Mouse (Mus musculus) lung, postnatal 0 days (tissue): ENCODE measurements around the gene Zfpm1. TPM values are rescaled to one million over a fixed set of nuclear protein-coding genes. Genes with fewer than 3 reads are reported as not detected.

ENCODE experiments used
- ATAC-seq: fragments of 200-750 bp; cut with Nextera tagmentation; 2 replicates; pipeline ENCODE4 v1.8.0; 2017; ENCODE audit warnings: moderate library complexity
- DNase-seq: peaks from one replicate; pipeline ENCODE4 v3.0.0-alpha.2; 2016; ENCODE audit warnings: low spot score
- H3K27ac ChIP-seq: fragments of 300-500 bp; sonication (generic); 2 replicates; pipeline ENCODE4 v1.5.1; 2014; ENCODE audit warnings: antibody characterized with exemption, mild to moderate bottlenecking, low read length, mixed read lengths
- H3K27me3 ChIP-seq: fragments of 300-500 bp; sonication (generic); replicated peaks from 2 replicates; pipeline ENCODE4 v1.6.1; 2014; ENCODE audit warnings: low read length, mixed read lengths; ENCODE audit not compliant: insufficient read depth
- H3K36me3 ChIP-seq: fragments of 300-500 bp; sonication (generic); 2 replicates; pipeline ENCODE4 v1.6.1; 2014; ENCODE audit warnings: low read length, mixed read lengths; ENCODE audit not compliant: insufficient read depth
- H3K4me1 ChIP-seq: fragments of 300-500 bp; sonication (generic); 2 replicates; pipeline ENCODE4 v1.6.1; 2014; ENCODE audit warnings: antibody characterized with exemption, low read depth, low read length, mixed read lengths; ENCODE audit not compliant: insufficient read depth
- H3K4me2 ChIP-seq: fragments of 300-500 bp; sonication (generic); replicated peaks from 2 replicates; pipeline ENCODE4 v1.6.1; 2014; ENCODE audit warnings: low read depth, mild to moderate bottlenecking, low read length, moderate library complexity, mixed read lengths
- H3K4me3 ChIP-seq: fragments of 300-500 bp; sonication (generic); 2 replicates; pipeline ENCODE4 v1.5.1; 2014; ENCODE audit warnings: low read depth, low read length
- H3K9ac ChIP-seq: fragments of 300-500 bp; sonication (generic); replicated peaks from 2 replicates; pipeline ENCODE4 v1.6.1; 2014; ENCODE audit warnings: low read depth, mild to moderate bottlenecking
- H3K9me3 ChIP-seq: fragments of 300-500 bp; sonication (generic); 2 replicates; pipeline ENCODE4 v1.6.1; 2016; ENCODE audit warnings: low read length, mixed read lengths
- CTCF ChIP-seq: IDR thresholded peaks from 2 replicates; pipeline ENCODE4 v1.5.1; 2016; ENCODE audit warnings: antibody characterized with exemption, mild to moderate bottlenecking
- EP300 ChIP-seq: IDR thresholded peaks from 2 replicates; pipeline ENCODE4 v1.6.1; 2016; ENCODE audit warnings: antibody characterized with exemption, mild to moderate bottlenecking, control low read depth
- WGBS: fragments of 180-500 bp; shearing (Covaris S2); extraction: QIAGEN DNeasy Blood & Tissue Kit; methylation state at CpG from one replicate; pipeline ENCODE4 v1.1.7; 2014; 5-methylcytosine and 5-hydroxymethylcytosine counted together
- polyA plus RNA-seq: library from polyadenylated mRNA; unstranded; fragments of >200 nt; fragmentation: Nextera tagmentation; extraction: Ambion mirVana; gene quantifications from 2 replicates; pipeline ENCODE4 v1.2.1, GENCODE M21; 2015

The Zfpm1 gene
- polyA plus RNA-seq, 1 experiment from 2014 or later, result 1.7 TPM

DNA sequence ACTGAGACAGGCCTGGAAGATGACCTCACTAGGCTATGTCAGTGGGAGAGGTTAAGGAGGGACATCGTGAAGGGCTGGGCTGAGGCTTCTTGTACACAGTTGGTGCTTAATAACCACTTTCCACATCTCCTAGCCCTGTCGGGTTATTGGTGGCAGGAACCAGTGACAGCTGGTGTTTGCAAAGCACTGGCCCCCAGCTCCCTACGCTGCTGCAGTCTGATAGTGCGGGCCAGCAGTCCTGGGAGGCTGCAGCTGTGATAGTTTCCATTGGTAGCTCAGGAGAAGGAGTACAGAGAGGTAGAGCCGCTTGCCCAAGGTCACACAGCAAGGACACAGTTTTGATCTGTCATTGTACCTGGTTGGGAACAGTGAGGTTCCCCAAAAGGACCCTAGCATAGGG, 19.9 kb downstream of the Zfpm1 start:
- H3K27ac ChIP-seq, result no peak overlapping the region
- H3K9ac ChIP-seq, result no peak overlapping the region
- TF ChIP-seq EP300, result no peak
- TF ChIP-seq CTCF, result no peak
- ATAC-seq, result no peak
- H3K27me3 ChIP-seq, result no peaks in the 10 kb centered on the region
- no peak overlapping the region for H3K4me2 ChIP-seq
- peaks cover 6% of the 10 kb centered on the region; the same call in 1 of the 2 replicates for H3K4me1 ChIP-seq
- no peaks in the 10 kb centered on the region for H3K36me3 ChIP-seq
- no peak overlapping the region for H3K4me3 ChIP-seq
- 74% methylated on average over 5 of the region's 5 CpGs for WGBS
- no peak for DNase-seq
- H3K9me3 ChIP-seq, result no peaks in the 10 kb centered on the region

DNA sequence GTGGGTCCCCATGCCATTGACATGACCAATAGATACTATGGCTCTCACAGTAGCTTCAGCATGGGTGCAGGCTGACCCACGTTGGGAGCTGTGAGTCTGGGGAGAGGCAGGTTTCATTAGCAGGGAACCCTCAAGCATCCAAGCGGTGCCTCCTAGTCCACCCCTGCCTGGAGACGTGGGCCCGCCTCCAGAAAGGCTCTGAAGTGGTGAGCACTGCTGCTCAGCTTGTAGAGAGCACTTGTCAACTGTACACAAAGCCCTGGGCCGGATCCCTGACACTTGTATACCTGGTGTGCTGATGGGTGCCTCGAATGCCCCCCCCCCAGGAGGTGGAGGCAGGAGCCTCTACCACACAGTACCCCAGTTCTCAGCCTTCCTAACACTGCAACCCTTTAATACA, 21.5 kb downstream of the Zfpm1 start:
- ATAC-seq (peak; percentile 89), DNase-seq (peak; percentile 79)
- 0 out of 2 replicates have a peak, but pooled peaks cover 5% of the 10 kb centered on the region for H3K36me3 ChIP-seq
- no peaks in the 10 kb centered on the region for H3K9me3 ChIP-seq
- no peak overlapping the region for H3K27ac ChIP-seq
- no peak overlapping the region for H3K4me2 ChIP-seq
- 32% methylated on average over 6 of the region's 6 CpGs for WGBS
- TF ChIP-seq CTCF (no peak), EP300 (no peak)
- no peak overlapping the region for H3K9ac ChIP-seq
- no peak overlapping the region for H3K4me3 ChIP-seq
- peaks cover 6% of the 10 kb centered on the region; the same call in 1 of the 2 replicates for H3K4me1 ChIP-seq
- no peaks in the 10 kb centered on the region for H3K27me3 ChIP-seq

DNA sequence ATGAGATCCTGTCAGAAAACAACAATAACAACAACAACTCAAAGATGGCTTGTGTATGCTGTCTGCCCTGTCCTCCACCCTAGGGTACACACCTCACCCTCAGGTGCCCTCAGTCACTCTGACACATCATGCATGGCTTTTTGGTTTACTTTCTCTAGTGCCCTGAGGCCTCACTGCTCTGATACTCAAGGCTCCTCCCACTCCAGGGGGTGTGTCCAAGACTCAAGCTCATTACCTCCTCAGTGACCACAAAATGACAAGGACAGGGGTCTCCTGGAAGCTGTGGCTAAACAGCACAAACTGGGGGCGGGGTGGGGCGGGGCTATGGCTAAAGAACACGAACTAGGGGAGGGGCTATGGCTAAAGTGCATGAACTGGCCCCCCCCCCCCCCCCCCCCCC, 22.1 kb downstream of the Zfpm1 start:
- WGBS, result 35% methylated on average over 3 of the region's 3 CpGs
- no peak overlapping the region for H3K9ac ChIP-seq
- H3K27ac ChIP-seq, result no peak overlapping the region
- H3K4me2 ChIP-seq, result no peak overlapping the region
- peak; percentile 40 for ATAC-seq
- DNase-seq, result peak; percentile 49
- H3K9me3 ChIP-seq, result no peaks in the 10 kb centered on the region
- TF ChIP-seq EP300, result no peak
- TF ChIP-seq CTCF, result no peak
- H3K27me3 ChIP-seq, result no peaks in the 10 kb centered on the region
- peaks cover 5% of the 10 kb centered on the region; the same call in 1 of the 2 replicates for H3K36me3 ChIP-seq
- no peak overlapping the region for H3K4me3 ChIP-seq
- peaks cover 6% of the 10 kb centered on the region; the same call in 1 of the 2 replicates for H3K4me1 ChIP-seq

GRCm38 (mm10) chr8:122306660-122307399, 24.9 kb downstream of the Zfpm1 start:
- no peak overlapping the region for H3K27ac ChIP-seq
- WGBS, result 75% methylated on average over 26 of the region's 26 CpGs
- H3K4me2 ChIP-seq, result no peak overlapping the region
- DNase-seq (no peak), ATAC-seq (no peak)
- H3K9ac ChIP-seq, result no peak overlapping the region
- H3K4me1 ChIP-seq, result peaks cover 8% of the 10 kb centered on the region; the same call in 1 of the 2 replicates
- peaks cover 5% of the 10 kb centered on the region; the same call in 1 of the 2 replicates for H3K36me3 ChIP-seq
- no peak for TF ChIP-seq EP300
- no peak for TF ChIP-seq CTCF
- H3K4me3 ChIP-seq, result no peak overlapping the region
- no peaks in the 10 kb centered on the region for H3K27me3 ChIP-seq
- no peaks in the 10 kb centered on the region for H3K9me3 ChIP-seq

GRCm38 (mm10) chr8:122307836-122308235, 25.9 kb downstream of the Zfpm1 start:
- WGBS, result 92% methylated on average over 8 of the region's 8 CpGs
- ATAC-seq, result no peak
- H3K36me3 ChIP-seq, result peaks cover 5% of the 10 kb centered on the region; the same call in 1 of the 2 replicates
- TF ChIP-seq EP300, result no peak
- no peak for TF ChIP-seq CTCF
- no peak overlapping the region for H3K4me2 ChIP-seq
- H3K27me3 ChIP-seq, result no peaks in the 10 kb centered on the region
- H3K27ac ChIP-seq, result no peak overlapping the region
- H3K4me1 ChIP-seq, result peaks cover 8% of the 10 kb centered on the region; the same call in 1 of the 2 replicates
- no peak overlapping the region for H3K4me3 ChIP-seq
- no peaks in the 10 kb centered on the region for H3K9me3 ChIP-seq
- H3K9ac ChIP-seq, result no peak overlapping the region
- no peak for DNase-seq

GRCm38 (mm10) chr8:122309272-122309671, 27.3 kb downstream of the Zfpm1 start:
- no peak overlapping the region for H3K4me2 ChIP-seq
- ATAC-seq, result no peak

More at GRCm38 (mm10) chr8:122309272-122309671, 27.3 kb downstream of the Zfpm1 start:
- Histone ChIP-seq H3K9ac (no peak overlapping the region), H3K27me3 (no peaks in the 10 kb centered on the region), H3K36me3 (peaks cover 5% of the 10 kb centered on the region; the same call in 1 of the 2 replicates), H3K27ac (no peak overlapping the region), H3K4me3 (no peak overlapping the region), H3K4me1 (peaks cover 5% of the 10 kb centered on the region; the same call in 1 of the 2 replicates), H3K9me3 (no peaks in the 10 kb centered on the region)
- TF ChIP-seq CTCF (no peak), EP300 (no peak)
- no peak for DNase-seq
- 41% methylated on average over 12 of the region's 12 CpGs for WGBS
